Mouse (Mus musculus): ENCODE measurements at regions not wholly inside any gene's neighbourhood (a gene's known extent, or its start where the extent isn't known, plus 50 kb on each side); places are given as distances from the start of the nearest gene placed in this dataset.

DNA sequence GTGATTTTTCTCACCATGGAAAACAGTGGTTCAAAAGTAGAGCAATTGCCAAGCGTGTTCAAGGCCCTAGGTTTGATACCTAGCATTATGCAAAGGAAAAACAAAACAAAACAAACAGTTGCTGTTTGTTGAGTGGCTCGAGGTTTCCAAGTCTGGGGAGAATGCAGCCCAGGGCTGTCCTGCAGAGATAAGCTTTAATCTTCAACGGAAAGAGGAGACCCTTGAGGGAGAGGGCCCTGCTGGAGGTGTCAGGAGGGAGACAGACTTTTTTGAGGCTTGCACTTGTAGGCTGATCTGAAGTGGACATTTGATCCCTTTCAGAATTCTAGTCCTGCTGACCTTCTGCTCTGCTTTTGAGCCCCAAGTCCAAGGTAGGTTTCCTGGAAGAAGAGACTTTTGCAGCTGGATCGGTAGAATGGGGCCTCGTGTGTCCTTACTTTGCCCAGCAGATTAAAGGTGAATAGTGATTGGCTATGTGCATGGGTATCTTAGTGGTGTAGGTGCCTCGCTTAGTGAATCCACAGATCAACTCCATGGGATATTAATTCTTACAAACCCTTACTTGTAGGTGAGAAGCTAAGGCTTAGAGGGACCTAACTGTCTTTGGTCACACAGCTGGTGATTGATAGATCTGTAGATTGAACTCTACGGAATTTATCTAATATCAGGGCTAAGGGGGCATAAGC lies 87.2 kb upstream of the Podxl start:
- no peak for DNase-seq

DNA sequence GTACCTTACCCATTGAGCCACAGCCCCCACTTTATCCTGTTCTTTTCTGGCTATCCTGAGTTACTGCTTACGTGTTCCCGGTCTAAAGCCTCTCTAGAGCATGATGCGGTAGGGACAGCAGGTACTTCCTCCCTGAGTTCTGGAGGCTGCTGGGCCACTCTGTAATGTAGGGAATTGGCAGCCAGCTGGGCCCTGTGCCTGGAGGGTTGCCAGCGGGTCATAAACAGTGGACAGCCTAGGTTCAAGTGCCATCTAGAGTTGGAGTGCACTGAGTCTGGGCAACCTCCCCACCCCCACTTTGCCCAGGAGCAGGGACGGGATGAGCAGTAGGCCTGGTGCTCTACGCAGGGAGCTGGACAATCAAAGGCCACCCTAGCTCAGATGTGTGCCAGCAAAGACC lies 81.5 kb upstream of the Podxl start:
- DNase-seq = peak in 1 of 2 experiments; percentile 34

DNA sequence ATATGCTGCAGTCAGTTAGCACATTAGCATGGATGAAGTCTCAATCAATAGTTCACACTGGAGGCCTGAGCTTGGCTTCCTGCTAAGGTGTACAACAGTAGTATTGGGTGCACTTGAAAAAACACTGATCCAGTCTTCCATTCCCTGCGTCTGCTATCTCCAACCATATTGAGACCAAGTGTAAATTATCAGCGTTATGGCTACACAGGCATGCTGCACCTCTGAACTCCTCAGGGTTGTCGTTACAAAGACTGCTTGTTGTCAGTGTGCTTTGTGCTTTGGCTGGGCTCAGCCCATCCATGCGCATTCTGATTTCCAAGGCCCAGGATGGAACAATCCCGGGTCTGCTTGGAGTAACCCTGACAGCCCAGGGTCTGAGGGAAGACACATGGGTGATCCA lies 80.7 kb upstream of the Podxl start:
- no peak for DNase-seq

DNA sequence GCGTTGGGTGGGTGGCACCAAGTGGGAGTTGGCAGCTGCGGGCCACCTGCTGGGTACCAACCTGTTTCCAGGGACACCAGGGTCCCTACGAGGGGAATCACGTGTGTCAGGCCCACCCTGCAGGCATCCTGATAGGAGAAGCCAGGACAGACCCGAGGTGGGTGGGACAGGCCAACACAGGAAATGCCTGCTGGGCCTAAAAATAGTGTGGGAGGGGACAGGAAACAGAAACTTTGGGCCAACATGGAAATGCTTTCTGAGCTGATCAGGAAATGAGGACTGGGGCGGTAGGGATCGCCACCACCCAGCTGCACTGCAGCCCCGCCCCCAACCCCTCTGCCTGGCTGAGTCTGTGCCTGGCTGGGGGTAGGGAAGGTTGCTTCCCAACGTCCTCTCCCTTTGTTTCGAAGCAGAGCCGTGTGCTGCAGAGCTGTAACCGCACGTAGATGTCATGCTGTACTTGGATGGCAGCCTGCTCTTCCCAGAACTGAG lies 78.7 kb upstream of the Podxl start:
- peak; percentile 45 to 53 for DNase-seq

DNA sequence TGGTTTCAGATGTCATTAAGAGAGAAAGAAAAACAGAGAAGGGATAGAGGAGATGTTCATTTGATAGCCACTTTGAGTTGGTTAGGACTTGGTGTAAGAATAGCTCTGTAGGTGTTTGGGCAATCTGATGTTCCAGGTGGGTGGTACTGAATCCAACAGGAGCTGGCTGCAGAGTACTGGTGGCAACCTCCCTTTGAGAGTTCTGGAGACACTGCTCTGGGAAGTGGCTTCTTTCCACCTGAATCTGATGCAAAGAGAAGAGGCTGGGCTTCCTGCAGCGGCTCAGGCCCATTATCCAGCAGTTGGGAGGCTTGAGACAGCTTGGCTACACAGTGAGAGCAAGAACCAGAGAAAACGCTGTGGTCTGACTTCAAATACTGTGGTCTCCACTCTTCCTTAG lies 77.0 kb upstream of the Podxl start:
- DNase-seq = no peak

DNA sequence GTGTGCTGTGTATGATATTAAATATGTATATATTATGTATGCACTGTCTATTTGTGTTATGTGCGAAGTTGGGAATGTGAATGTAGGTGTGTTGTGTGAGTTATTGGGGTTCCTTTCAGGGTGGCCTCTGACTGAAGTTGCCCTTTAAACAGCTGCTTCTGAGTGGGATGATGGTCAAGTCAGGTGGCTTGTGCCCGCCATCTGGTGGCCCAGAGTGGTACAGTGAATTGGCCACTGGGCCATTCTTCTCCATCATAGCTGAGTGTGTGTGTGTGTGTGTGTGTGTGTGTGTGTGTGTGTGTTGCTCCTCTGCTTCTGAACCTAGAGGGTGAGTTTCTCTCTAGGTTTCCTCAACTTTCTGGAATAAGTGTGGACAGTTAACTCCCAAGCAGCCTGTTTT lies 75.7 kb upstream of the Podxl start:
- DNase-seq = peak; percentile 80 to 83

DNA sequence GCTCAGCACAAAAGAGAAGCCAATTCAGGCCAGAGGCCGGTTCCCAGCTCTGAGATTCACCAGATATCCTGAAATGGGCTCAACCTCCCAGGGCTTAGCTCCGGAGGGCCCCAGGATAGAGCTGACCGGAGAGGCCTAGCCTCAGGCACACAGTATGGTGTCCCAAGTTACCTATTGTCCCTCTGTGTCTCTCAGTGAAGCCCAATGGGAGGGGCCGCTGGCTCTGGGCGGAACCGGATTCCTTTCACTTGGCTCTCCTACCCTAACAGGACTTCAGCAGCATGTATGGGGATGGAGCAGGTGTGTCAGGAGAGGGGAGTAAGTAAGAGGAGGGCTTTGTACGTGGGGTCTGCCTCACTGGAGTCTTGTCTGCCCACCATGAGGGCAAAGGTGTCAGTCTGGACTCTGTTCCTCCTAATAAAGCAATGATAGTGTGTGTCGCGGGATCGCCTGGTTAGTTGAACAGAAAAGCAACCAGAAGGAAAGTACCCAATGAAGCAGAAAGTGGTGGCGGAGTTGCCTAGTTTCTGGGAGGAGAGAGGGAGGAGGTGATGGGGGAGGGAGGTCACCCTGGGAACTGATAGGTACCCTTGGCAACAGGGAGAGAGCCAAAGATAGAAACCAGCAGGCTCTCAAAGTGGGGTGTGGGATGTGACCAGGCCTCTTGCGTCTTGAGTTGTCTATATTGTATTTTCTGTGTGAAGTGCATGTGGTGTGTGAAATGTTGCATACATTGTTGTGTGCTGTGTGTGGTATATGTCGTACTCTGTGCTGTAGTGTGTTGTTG lies 74.8 kb upstream of the Podxl start:
- no peak for DNase-seq

DNA sequence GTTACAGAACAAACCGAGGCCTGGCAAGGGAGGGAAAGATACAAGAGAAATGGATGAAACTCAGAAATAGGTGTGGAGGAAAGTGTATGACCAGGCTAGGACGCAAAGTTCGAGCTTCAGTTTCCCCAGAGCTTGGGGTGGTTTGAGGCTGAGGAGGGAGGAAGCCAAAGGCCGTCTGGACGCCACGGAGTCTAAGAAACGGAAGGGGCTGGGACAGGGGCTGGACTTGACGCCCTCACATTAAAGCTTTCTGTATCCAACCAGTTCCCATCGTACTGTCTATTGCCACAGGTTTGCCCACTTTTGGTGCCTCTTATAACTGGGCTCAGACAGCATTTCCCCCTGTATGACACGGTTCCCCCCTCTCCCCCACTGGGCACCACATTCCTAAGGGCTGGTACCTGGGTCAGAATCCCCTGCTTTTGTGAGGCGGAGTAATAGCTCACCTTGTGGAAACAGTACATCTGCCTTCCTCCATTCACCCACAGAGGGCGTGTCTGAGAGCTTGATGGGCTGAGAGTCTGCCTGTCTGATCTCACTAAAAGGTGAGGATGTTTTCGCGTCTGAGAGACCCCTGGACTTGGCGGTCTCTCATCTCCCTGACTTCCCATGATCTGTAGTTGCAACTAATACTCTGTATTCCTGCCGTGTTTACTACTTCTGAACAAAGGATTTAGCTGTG lies 73.7 kb upstream of the Podxl start:
- peak in 1 of 2 experiments; percentile 14 for DNase-seq

DNA sequence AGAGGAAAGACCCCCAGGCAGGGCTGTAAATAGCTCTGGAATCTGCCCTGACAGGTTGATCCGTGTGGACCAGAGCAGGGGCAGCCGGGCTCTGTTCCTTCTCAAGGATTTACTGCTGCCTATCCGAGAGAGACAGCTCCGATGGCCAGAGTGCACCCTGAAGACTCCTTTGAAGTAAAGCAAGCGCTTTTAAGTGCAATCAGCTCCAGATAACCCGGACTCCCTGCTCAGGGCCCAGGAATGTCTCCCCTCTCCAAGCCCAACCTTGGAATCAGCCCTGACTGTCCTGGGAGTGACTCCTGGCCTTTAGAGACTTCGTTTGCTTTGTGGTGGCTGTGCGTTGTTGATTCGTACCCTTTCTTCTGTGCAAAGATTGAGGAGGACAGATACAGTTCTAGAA lies 73.2 kb upstream of the Podxl start:
- DNase-seq = no peak

DNA sequence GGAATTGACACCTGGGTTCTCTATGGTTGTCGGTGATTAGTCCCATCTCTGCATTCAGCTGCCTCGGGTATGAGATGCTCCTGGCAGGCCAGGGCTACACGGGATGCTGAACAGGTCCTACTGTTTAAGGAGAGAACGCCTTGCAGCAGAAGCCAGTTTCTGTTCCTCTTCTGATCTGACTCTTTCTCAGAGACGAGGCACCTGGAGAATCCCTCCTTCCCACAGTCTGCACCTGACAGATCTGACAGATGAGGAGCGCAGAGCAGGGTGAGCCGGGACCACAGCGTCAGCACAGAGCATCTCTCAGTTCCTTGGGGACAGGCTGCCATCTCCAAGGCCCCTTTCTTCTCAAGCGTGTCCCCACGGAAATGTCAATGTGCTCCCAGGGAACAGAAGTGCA lies 68.7 kb upstream of the Podxl start:
- DNase-seq = no peak

DNA sequence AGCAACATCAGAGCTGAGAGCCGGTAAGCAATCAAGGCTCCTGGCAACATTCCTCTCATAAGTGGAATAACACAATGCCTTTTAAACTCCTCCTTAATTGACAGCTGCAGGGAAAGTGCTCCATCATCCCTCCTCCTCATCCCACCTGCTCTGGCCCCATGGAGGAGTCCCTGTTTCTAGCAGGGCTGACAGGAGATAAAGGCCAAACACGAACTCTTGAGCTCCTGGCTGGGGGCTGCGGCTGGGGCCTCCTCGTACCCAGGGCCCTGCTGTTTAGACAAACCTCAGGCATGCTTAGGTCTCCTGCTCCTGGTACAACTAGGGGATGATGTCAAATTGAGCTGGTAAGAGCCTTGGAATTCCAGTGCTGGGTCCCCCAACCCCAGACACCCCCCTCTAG lies 66.2 kb upstream of the Podxl start:
- DNase-seq = no peak

DNA sequence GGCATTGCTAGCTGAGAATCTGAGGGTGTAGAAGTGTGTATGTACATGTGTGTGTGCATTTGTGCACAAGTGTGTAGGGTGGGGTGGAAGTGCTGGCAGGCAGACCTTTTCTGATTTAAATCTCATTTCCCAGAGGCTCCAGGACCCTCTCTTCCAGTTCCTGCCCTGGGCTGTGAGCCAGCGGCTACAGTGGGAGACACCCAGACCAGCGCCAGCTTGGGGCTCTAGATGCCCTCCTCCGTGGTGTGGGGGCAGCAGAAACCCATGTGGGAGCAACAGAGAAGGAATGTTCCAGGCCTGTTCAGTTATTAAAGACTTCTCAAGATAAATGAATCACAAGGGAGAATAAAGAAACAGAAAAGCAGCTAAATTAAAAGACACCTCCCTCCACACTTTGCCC lies 64.1 kb upstream of the Podxl start:
- DNase-seq = peak in 1 of 2 experiments; percentile 25

DNA sequence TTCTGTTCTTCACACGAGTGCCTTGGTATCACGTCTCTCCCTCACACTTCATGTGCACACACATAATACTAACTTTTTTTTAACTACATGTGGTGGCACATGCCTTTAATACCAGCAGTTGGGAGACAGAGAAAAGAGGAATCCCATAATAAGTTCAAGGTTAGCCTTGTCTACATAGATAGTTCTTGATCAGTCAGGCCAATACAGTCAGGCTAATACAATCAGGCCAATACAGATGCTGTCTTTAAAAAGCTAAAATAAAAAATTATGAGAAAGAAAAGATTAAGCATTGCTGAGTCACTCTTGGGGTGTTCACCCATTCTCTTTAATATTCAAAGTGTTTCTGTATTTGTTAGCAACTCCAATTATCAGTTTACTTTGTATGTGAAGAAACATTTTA lies 61.3 kb upstream of the Podxl start:
- DNase-seq = no peak

DNA sequence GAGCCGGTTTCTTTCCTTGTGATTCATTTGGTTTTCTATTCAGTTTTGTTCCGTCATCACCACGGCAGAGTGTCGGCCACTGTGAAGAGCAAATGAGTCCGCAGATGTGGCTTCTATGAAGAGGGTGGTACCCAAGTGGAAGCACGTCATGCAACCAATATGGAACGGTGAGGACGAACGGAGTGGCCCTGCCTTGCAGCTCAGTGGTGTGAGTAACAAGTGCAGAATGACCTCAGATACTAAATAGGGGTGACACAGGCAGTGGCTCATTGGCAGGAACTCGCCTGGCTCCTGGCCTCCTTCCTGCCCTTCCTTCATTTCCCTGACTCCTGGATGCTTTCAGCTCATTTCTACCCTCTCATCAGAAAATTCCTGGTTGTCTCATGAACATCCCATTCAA lies 60.6 kb upstream of the Podxl start:
- no peak for DNase-seq

DNA sequence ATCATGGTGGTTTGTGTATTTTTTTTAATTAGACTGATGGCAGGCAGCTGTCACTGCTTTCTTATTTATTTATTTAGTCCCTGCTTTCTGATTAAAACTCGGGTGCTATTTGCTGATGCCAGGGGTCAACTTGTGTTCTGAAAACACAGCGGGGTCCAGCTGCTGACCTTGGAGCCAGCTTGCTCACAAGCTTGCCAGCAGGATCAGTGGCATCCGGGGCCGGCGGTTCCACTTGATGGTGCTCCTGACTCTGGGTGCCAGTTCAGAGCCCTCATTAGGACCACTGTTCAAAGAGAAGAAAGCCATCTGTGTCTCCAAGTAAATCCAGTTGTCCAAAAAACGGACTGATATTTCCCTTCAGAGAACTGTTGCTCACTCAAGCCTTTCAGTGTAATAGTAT lies 57.2 kb upstream of the Podxl start:
- DNase-seq = no peak

DNA sequence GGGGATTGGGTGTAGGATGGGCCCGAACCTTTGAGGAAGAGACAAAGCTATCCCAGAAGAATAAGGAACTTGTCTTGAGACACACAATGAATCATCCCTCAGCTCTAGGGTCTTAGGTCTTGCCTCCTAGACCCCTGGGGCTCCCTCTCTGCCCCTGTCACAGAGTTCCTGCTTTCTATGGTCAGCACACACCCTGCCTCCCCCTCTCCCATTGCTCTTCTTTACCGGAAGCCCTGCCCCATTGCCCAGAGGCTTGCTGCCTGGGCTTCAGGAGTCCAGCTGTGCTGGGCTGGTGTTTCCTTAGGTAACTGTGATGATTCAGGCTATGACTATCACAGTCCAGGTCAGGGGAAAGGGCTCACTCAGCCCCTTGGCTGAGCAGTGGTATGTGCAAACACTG lies 55.1 kb upstream of the Podxl start:
- DNase-seq = no peak

DNA sequence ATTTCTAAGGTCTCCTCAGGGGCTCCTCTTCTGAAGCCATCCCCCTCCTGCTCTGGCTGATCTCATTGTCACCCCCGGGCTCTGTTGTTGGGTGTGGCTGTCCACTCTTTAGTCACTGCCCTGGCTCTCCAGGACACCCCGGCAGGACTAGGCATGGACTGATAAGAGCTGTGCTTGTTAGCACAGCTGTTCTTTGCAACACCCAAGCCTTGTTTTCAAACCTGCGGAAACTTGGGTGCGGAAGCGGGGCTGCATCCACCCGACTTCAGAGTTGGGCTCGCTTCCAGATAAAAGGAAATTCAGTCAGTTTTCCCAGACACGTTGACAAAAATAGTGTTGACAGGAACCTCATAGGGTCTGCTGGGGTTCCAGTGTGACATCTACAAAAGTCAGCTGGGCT lies 53.6 kb upstream of the Podxl start:
- no peak for DNase-seq

DNA sequence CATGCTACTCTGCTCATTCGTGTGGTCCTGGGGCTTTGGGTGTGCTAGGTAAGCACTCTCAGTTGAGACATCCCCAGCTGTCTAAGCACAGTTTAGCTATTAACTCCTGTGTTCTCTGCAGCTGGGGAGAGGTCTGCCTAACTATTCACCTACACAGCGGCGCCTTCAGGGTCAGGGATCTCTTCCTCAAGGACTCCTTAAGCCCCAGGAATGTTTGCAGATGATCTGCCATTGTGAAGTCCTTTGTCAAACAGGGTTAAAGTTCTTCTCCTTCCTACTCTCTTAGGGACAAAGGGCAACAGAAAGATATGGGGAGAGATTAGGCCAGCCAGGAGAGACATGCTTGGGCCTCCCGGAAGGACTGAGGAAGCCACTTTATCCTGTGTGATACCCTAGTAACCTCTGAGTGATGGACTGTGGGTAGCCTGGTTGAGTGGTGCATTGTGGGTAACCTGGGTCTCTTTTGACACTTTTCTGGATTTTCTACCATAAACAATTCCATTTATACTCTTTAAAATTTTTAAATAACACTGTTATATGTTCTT lies 51.7 kb upstream of the Podxl start:
- DNase-seq = no peak

DNA sequence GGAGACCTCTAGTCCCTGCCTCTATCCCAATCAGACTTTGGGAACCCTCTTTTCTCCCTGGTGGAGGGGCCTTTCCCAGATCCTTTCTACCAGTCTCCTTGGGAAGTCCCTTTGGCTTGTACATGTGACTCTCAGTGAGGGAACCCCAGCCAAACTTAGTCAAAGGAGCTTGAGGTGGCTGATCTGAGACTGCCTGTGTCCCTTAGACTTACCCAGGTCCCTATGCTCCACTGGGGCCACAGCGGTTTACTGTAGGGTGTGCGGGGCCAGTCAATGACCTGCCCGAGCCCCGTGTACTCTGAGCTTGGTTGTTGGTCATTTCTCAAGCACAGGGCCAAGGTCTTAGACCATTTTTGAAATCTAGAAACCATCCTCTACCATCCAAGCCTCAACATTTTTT lies 50.8 kb upstream of the Podxl start:
- DNase-seq = no peak

DNA sequence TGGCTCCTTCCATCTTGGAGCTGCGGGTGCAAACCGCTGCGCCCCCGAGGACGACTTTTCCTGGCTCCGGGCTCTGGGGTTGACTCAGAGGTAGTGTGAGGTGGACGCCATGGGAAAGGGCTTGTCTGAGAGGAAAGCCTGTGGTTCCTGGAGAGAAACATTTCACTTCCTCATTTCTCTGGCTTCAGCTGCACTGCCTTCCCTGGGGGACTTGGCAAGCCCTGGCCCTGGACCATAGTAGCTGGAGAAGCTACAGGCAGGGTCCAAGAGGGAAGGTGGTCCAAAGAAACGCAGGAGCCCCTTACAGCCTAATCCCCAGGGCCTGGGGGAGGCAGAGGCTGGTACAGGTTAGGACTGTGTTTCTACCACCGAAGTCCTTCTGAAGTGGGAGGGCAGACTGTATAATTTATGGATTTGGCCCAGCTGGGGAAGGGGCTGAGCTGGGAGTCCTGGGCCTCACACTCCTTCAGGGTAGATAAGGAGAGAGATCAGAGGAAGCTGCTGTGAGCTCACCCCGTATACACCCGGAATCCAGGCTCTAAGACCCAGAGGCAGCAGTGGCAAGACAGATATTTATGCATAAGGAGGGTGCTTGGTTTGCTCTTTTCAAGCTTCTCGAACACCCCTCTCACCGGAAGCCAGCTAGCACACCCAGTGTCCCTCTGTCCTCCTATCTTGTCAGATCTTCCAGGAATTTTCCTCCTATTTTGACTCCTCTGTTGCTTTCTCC lies 50.0 kb upstream of the Podxl start:
- DNase-seq = peak in 1 of 2 experiments; percentile 18
